Mouse (Mus musculus): ENCODE data around the gene Tmem115.

The Tmem115 gene

GRCm38 (mm10) chr9:107549297-107550074, 15.7 kb downstream of the Tmem115 start:
- WGBS, result 95% methylated on average over 20 of the region's 20 CpGs

GRCm38 (mm10) chr9:107550491-107551116, 16.9 kb downstream of the Tmem115 start:
- WGBS, result 77% methylated on average over 23 of the region's 23 CpGs

- 16% methylated on average over 63 of the region's 63 CpGs for WGBS
These were observed 17.6 kb downstream of the Tmem115 start, which contains the start of gene Rassf1 for GRCm38 (mm10) chr9:107551117-107551889. Rassf1 (plus strand) TSS chr9:107551555.

DNA sequence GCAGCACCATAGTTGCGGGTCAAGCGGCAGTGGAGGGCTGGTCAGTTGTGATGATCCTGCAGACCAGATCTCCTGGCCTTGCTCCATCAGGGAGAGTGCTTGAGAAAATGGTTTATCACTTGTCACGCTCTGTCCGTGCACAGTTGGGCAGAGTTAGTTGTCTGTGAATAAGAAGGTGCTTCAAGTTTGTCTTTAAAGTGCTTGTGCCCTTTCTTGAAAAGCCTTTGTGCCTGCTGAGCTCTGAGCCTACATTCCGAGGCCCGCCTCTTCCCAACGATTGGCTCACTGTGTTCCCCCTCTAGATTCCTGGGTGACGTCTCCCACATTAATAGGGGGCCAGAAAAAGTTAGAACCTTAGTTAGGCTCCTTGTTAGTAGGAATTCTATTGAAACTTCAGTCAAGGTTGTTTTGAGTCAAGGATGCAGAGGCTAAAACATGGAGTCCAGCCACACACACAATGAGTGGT, 18.2 kb downstream of the Tmem115 start:
- WGBS, result 61% methylated on average over 8 of the region's 8 CpGs

GRCm38 (mm10) chr9:107552690-107553393, 19.1 kb downstream of the Tmem115 start:
- 86% methylated on average over 5 of the region's 5 CpGs for WGBS

GRCm38 (mm10) chr9:107553541-107554318, 20.0 kb downstream of the Tmem115 start:
- WGBS, result 8% methylated on average over 37 of the region's 37 CpGs

- WGBS, result under 1% methylated on average over 53 of the region's 53 CpGs
These were observed 20.6 kb downstream of the Tmem115 start for GRCm38 (mm10) chr9:107554319-107554825.

- WGBS, result under 1% methylated on average over 23 of the region's 23 CpGs
These were observed 21.3 kb downstream of the Tmem115 start for GRCm38 (mm10) chr9:107555031-107555457.

GRCm38 (mm10) chr9:107555701-107556100, 22.0 kb downstream of the Tmem115 start:
- 35% methylated on average over 2 of the region's 2 CpGs for WGBS

DNA sequence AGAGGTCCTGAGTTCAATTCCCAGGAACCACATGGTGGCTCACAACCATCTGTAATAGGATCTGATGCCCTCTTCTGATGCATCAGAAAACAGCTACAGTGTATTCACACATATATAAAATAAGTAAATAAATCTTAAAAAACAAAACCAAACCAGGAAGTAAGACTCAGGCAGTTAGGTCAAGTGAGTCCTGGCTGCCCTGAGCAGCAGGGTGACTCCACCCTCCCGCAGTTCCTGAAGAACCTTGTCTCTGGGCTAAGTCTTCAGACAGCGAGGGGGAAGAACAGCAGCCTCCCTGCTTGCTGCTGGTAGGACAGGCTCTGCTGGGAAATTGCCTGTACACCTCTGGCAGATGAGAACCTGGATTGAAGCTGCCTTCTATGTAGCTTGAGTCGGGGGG, 22.6 kb downstream of the Tmem115 start:
- WGBS, result 77% methylated on average over 3 of the region's 3 CpGs

DNA sequence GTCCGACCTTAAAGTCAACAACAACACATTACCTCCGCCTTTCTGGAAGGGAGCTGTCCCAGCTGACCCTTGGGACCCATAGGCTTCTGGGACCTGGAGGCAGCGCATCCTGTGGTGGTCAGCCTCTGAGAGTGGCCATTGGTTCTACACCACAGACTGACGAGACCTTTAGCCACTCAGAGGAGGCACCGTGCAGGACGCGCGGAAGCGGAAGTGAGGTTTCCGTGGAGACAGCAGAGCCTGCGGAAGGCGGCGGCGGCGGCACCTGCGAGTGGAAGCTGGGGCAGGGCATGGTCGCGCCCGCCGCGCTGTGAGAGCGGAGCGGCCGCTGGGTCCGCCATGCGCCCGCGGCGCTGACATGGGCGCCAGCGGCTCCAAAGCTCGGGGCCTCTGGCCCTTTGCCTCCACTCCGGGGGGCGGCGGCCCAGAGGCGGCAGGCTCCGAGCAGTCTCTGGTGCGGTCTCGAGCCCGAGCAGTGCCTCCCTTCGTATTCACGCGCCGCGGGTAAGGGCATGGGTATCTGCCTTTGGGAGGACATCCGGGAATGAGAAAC, 29.4 kb downstream of the Tmem115 start, which contains the start of gene Tusc2:
Tusc2 (plus strand) TSS at position 227 of the 553 bp plus-strand sequence.
- WGBS, result under 1% methylated on average over 46 of the region's 46 CpGs

DNA sequence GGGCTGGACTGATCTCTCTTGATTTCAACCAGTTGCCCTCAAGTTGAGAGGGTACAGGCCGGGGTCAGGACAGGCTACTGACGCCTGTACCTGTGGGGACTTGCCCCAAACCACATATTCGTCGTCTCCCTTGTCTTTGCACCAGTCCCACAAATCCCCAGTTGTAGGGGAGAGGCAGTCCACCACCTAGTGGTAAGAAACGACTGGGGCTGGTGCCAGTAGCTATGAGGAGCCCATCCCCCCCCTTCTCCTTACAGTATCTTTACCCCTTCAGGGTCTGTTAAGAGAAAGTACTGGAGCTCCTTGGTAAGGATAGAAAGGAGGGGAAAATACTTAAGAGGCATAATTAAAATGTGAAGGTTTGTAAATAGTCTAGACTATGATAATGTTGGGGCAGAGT, 31.8 kb downstream of the Tmem115 start:
- WGBS, result 46% methylated on average over 5 of the region's 5 CpGs

- 51% methylated on average over 15 of the region's 15 CpGs for WGBS
These were observed 32.4 kb downstream of the Tmem115 start for GRCm38 (mm10) chr9:107566041-107566709.

DNA sequence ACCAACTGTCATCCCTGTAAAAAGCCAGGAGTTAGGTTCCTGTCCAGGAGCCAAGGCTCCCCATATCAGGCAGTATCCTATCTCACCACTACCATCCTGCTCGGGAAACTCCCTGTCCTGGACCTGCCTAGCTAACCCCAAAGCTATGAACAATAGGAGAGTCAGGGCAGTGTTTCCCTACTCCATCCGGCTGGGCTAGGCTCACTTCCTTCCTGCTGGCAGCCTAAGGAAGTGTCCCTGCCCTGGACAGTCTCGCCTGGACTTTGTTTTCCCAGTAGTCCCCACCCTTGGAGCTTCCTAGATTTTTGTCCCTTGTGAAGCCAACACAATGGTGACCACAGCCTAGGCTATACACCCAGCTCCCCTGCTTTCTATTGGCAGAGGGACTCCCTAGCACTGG, 33.1 kb downstream of the Tmem115 start:
- 65% methylated on average over 3 of the region's 3 CpGs for WGBS

DNA sequence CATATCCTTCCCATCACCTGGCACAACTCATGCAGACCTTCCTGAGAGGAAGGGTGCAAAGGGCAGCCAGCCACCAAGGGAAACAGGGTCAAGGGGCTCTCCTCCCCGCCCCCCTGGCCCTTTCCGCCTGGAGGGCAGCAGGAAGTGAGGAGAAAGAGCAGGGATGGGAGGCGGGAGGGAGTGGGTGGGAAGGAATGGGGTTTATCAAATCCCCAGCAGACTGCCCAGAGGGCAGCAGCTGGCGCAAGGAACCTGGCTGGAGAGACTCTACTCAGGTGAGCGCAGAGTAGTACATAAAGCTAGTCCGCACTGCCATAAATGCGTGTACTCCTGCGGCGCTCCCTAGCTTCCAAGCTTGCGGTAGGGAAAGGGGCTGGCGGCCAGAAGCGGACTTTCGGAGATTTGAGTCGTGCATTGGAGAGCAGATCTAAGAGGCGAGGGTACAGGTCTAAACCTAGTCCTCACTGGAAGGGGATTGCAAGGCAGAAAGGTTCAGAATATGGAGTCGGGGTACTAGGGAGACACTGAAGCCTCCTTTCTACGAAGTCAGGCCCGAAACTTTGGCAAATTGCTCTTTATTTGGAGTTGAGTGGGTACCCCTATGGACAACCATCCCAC, 34.1 kb downstream of the Tmem115 start, which contains the start of gene Hyal2:
Hyal2 (plus strand) TSS at position 244 of the 618 bp plus-strand sequence.
- 42% methylated on average over 18 of the region's 18 CpGs for WGBS

- WGBS, result 3% methylated on average over 41 of the region's 41 CpGs
These were observed 34.9 kb downstream of the Tmem115 start for GRCm38 (mm10) chr9:107568331-107569261.

DNA sequence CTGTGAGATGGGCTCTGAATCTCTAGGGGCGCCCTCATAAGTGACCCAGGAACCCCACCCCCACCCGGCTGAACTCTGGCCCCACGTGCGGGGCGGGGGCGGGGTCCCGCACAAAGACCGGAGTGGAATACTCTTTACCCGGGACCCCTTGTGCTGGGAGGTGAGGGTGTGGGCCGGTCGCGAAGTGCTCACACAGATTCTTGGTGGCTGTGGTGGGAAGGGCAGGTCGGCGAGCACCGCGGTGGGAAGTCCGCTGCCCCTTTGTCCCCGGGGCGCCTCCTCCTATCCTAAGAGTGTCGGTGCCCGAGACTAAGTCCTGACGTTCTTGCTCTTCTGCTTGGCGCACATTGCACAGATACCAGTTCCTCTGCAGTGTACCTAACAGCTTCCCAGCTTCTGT, 35.5 kb downstream of the Tmem115 start:
- WGBS, result 1% methylated on average over 23 of the region's 23 CpGs

GRCm38 (mm10) chr9:107570016-107570415, 36.3 kb downstream of the Tmem115 start:
- 50% methylated on average over 13 of the region's 13 CpGs for WGBS
